Mouse (Mus musculus): ENCODE results near the gene Fbxw11. TPM values are rescaled to one million over a fixed set of nuclear protein-coding genes. Genes with fewer than 3 reads are reported as not detected.
"Not testable (repeated sequence)": the region's sequence is repeated elsewhere in the genome, so short reads cannot be mapped to it uniquely, and the experiment has no call there.

Gene Fbxw11
- polyA plus RNA-seq, 1 experiment, result 47.9 TPM

GRCm38 (mm10) chr11:32651723-32652122 is 9.2 kb downstream of the Fbxw11 start:
- Histone ChIP-seq H3K4me1 (ENCODE audit: control insufficient read depth, insufficient read depth, low read length) (peaks cover 46% of the 10 kb centered on the region), H3K4me3 (ENCODE audit: insufficient read depth, low read length) (no peak overlapping the region), H3K27ac (ENCODE audit: insufficient read depth, low read depth, low read length) (no peak overlapping the region)
- TF ChIP-seq POLR2A (IDR thresholded peaks at IDR 0.05; ENCODE audit: borderline replicate concordance, low read depth, low read length) (no peak), CTCF (IDR thresholded peaks at IDR 0.05; ENCODE audit: low read depth, low read length) (no peak)

GRCm38 (mm10) chr11:32662082-32662656 is 19.6 kb downstream of the Fbxw11 start:
- peaks cover 48% of the 10 kb centered on the region for H3K4me1 ChIP-seq (ENCODE audit: control insufficient read depth, insufficient read depth, low read length)
- TF ChIP-seq POLR2A (IDR thresholded peaks at IDR 0.05; ENCODE audit: borderline replicate concordance, low read depth, low read length) (no peak), CTCF (IDR thresholded peaks at IDR 0.05; ENCODE audit: low read depth, low read length) (no peak)
- no peak overlapping the region for H3K4me3 ChIP-seq (ENCODE audit: insufficient read depth, low read length)
- H3K27ac ChIP-seq (ENCODE audit: insufficient read depth, low read depth, low read length), result 0 out of 2 replicates have a peak overlapping the region, but pooled peaks have one; percentile 29

- TF ChIP-seq POLR2A (IDR thresholded peaks at IDR 0.05; ENCODE audit: borderline replicate concordance, low read depth, low read length) (no peak), CTCF (IDR thresholded peaks at IDR 0.05; ENCODE audit: low read depth, low read length) (no peak)
- Histone ChIP-seq H3K4me1 (ENCODE audit: control insufficient read depth, insufficient read depth, low read length) (peaks cover 38% of the 10 kb centered on the region), H3K4me3 (ENCODE audit: insufficient read depth, low read length) (no peak overlapping the region), H3K27ac (ENCODE audit: insufficient read depth, low read depth, low read length) (no peak overlapping the region)
These were observed 23.1 kb downstream of the Fbxw11 start for GRCm38 (mm10) chr11:32665639-32666038.

GRCm38 (mm10) chr11:32666983-32667382 is 24.5 kb downstream of the Fbxw11 start:
- Histone ChIP-seq H3K27ac (ENCODE audit: insufficient read depth, low read depth, low read length) (no peak overlapping the region), H3K4me1 (ENCODE audit: control insufficient read depth, insufficient read depth, low read length) (peaks cover 33% of the 10 kb centered on the region), H3K4me3 (ENCODE audit: insufficient read depth, low read length) (no peak overlapping the region)
- TF ChIP-seq POLR2A (IDR thresholded peaks at IDR 0.05; ENCODE audit: borderline replicate concordance, low read depth, low read length) (no peak), CTCF (IDR thresholded peaks at IDR 0.05; ENCODE audit: low read depth, low read length) (no peak)

- no peak overlapping the region for H3K4me3 ChIP-seq (ENCODE audit: insufficient read depth, low read length)
- H3K27ac ChIP-seq (ENCODE audit: insufficient read depth, low read depth, low read length), result no peak overlapping the region
- TF ChIP-seq POLR2A (IDR thresholded peaks at IDR 0.05; ENCODE audit: borderline replicate concordance, low read depth, low read length) (no peak), CTCF (IDR thresholded peaks at IDR 0.05; ENCODE audit: low read depth, low read length) (no peak)
- peaks cover 9% of the 10 kb centered on the region for H3K4me1 ChIP-seq (ENCODE audit: control insufficient read depth, insufficient read depth, low read length)
These were observed 29.0 kb downstream of the Fbxw11 start for GRCm38 (mm10) chr11:32671480-32671879.

GRCm38 (mm10) chr11:32676777-32677176 is 34.3 kb downstream of the Fbxw11 start:
- TF ChIP-seq POLR2A (IDR thresholded peaks at IDR 0.05; ENCODE audit: borderline replicate concordance, low read depth, low read length) (no peak), CTCF (IDR thresholded peaks at IDR 0.05; ENCODE audit: low read depth, low read length) (no peak)
- no peak overlapping the region for H3K27ac ChIP-seq (ENCODE audit: insufficient read depth, low read depth, low read length)
- H3K4me1 ChIP-seq (ENCODE audit: control insufficient read depth, insufficient read depth, low read length), result peaks cover 28% of the 10 kb centered on the region
- no peak overlapping the region for H3K4me3 ChIP-seq (ENCODE audit: insufficient read depth, low read length)

- Histone ChIP-seq H3K4me1 (ENCODE audit: control insufficient read depth, insufficient read depth, low read length) (peaks cover 33% of the 10 kb centered on the region), H3K4me3 (ENCODE audit: insufficient read depth, low read length) (no peak overlapping the region), H3K27ac (ENCODE audit: insufficient read depth, low read depth, low read length) (no peak overlapping the region)
- TF ChIP-seq CTCF (IDR thresholded peaks at IDR 0.05; ENCODE audit: low read depth, low read length), result no peak
- TF ChIP-seq POLR2A (IDR thresholded peaks at IDR 0.05; ENCODE audit: borderline replicate concordance, low read depth, low read length), result no peak
These were observed 35.3 kb downstream of the Fbxw11 start for GRCm38 (mm10) chr11:32677811-32678210.

GRCm38 (mm10) chr11:32679091-32679490 is 36.6 kb downstream of the Fbxw11 start:
- not testable (repeated sequence) for H3K27ac ChIP-seq (ENCODE audit: insufficient read depth, low read depth, low read length); H3K4me3 ChIP-seq (ENCODE audit: insufficient read depth, low read length)
- H3K4me1 ChIP-seq (ENCODE audit: control insufficient read depth, insufficient read depth, low read length), result peaks cover 45% of the 10 kb centered on the region

GRCm38 (mm10) chr11:32680014-32680413 is 37.5 kb downstream of the Fbxw11 start:
- H3K27ac ChIP-seq (ENCODE audit: insufficient read depth, low read depth, low read length), result no peak overlapping the region
- peaks cover 52% of the 10 kb centered on the region for H3K4me1 ChIP-seq (ENCODE audit: control insufficient read depth, insufficient read depth, low read length)
- no peak overlapping the region for H3K4me3 ChIP-seq (ENCODE audit: insufficient read depth, low read length)
- TF ChIP-seq POLR2A (IDR thresholded peaks at IDR 0.05; ENCODE audit: borderline replicate concordance, low read depth, low read length) (no peak), CTCF (IDR thresholded peaks at IDR 0.05; ENCODE audit: low read depth, low read length) (no peak)

- TF ChIP-seq CTCF (IDR thresholded peaks at IDR 0.05; ENCODE audit: low read depth, low read length), result no peak
- TF ChIP-seq POLR2A (IDR thresholded peaks at IDR 0.05; ENCODE audit: borderline replicate concordance, low read depth, low read length), result no peak
- Histone ChIP-seq H3K4me3 (ENCODE audit: insufficient read depth, low read length) (no peak overlapping the region), H3K4me1 (ENCODE audit: control insufficient read depth, insufficient read depth, low read length) (peaks cover 52% of the 10 kb centered on the region), H3K27ac (ENCODE audit: insufficient read depth, low read depth, low read length) (no peak overlapping the region)
These were observed 38.8 kb downstream of the Fbxw11 start for GRCm38 (mm10) chr11:32681192-32681795.
